Mouse (Mus musculus): ENCODE measurements at regions not wholly inside any gene's neighbourhood (a gene's known extent, or its start where the extent isn't known, plus 50 kb on each side); places are given as distances from the start of the nearest gene placed in this dataset.

DNA sequence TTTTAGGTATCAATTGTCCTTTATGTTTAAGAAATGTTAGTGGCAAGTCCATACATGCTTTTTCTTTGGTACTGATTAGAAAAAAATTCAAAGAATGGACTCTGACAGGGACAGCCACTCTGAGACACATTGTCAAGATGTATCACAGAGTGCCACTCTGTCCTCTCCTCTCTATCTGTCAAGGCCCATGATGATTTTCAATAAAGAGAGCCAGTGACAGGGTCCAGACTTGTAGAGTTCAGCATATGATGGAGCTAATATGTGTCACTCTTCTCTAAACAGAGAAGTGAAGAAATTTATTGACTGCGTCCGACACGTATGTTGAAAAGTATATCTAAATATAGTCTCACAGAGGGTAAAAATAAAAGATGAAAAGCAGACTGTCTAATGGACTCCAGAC lies 672.2 kb upstream of the 4930452B06Rik start:
- no peak for DNase-seq

DNA sequence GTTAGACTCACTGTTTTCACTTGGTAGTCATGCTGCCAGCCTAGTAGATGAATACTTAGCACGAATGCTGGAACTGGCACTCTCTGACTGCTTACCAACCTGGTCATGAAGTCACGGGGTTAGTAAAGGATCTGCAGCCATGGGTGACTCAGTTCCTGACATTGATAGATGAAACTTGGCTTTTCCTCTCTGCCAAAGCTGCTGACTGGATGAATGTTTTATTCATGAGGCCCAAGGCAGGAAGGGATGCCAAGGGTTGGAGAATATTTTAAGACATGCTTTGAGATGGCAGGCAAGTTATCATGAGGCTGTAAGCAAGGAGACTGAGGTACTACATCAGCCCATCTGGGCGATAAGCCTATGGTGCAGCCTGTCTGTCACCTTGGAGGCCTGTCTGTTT lies 671.1 kb upstream of the 4930452B06Rik start:
- DNase-seq, result peak; percentile 8

DNA sequence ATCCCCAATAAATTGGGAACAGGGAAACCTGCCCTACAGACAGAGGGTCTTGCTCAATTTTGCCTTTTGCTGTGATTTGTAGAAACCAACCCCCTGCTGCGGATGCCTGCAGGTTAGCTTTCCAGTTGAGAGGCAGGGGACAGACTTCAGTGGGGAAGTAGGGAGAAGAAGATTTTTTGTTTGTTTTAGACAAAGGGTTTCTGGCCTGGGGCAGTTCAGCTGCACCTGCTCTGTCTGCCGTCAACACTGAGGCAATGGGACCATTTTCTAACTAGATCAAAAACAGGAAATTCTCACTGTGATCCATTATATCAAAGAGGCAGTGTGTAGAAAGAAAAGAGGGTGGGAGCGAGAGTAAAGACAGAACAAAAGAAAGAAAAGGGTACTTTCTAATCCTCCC lies 665.6 kb upstream of the 4930452B06Rik start:
- DNase-seq, result no peak

DNA sequence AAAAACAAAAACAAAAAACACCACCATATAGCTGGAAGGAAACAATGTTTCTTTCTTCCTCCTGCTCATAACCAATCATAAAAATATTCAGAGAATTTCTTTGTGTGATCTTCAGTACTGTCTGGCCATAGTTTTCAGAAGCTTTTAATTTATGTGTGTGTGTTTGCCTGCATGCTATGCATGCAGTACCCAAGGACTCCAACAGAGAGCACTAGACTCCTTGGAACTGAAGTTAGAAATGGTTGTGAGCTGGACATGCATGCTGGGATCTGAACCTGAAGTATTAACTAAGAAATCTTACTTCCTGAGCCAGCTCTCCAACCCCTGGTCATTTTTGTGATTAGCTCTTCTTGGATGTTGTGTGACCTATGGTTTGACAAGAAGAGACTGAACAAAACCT lies 664.7 kb upstream of the 4930452B06Rik start:
- no peak for DNase-seq

DNA sequence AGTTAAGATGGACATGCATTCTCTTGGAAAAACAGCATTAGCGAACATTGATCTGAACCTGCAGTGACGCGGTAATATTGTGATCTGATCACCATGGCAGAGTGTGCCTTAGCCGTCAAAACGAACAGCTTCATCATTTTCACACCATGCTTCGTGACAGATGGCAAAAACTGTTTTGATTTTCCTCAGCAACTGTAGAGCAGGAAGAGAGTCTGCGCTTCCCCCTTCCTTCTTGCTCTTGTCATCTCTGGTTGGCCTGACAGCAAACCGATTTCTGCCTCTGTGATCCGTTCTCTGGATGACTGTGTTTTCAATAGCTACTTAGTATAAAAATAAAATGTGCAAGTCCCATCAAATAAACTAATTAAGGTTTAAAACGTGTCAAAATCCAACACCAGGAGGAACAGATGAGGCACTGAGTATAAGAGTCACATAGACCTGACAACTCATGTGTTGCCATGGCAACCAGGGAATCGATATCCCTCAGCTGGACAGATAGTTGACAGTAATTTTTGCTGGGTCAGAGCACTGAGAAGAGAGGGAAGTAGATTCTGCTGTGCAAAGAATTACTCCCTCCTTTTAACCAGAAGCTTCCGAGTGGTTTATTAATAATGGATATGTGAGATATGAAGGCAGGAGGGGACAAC lies 663.9 kb upstream of the 4930452B06Rik start:
- DNase-seq, result no peak

DNA sequence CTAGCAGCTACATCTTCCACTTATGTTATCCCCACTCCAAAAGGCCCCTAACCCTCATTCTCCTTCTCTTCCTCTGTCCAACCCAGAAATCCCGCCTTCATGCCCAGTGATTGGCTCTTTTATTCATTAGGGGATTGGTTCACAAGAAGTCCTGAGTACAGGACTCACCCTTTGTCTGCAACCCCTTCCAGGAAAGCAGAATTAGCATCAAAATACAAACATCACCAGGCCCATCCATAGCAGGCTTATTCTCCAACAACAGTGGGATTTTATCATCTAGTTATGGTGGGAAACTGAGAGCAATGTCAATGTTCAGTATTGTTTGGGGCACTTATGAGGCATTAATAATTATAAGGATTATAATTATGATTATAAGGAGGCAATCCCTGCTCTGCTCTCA lies 661.3 kb upstream of the 4930452B06Rik start:
- no peak for DNase-seq

DNA sequence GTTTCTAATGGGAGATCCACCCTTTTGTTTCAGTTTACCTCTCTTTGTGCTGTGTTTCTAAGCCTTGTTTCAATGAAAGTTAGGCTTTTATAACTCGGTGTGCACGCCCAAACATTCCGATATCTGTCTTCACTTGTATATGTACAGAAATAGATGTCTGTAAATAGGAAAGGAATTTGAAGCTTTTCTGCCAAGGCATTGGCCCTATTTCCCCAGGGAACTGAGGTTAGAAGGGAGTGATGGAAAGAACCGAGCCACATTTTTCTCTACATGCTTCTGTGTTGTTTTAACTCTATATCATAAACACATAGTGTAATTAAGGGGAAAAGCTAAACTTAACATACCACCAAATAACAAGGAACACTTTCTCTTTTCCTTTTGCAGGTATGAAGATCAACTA lies 653.8 kb upstream of the 4930452B06Rik start:
- no peak for DNase-seq

DNA sequence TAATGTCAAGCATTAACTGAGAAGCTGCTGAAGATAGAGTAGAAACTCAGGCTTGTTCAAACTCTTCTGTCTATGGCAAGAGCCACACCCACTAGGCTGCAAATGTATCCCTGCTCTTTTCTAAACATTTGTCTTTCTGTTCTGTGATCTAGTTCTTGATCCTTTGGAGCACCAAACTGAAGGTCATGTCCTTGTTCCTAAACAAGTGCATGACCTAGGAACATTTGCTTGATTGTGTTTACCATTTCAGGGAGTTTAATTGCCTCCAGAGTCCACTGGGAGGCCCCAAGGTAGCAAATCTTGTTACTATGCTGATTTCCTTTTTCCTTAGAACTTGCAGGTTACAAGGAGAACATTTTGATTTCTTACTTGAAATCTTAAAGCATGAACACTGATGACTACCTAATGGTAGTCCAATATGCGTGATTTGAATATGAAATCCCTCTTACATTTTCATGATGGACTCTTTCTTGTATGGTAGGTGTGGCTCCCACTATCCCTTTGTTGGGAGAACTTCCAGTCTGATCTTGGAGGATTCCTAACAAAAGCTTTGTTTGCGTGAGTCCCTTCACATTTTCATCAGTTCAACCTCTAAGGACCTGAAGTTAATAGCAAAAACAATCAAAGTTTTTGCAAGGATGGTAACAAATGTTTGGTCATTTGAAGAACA lies 652.9 kb upstream of the 4930452B06Rik start:
- DNase-seq, result no peak

DNA sequence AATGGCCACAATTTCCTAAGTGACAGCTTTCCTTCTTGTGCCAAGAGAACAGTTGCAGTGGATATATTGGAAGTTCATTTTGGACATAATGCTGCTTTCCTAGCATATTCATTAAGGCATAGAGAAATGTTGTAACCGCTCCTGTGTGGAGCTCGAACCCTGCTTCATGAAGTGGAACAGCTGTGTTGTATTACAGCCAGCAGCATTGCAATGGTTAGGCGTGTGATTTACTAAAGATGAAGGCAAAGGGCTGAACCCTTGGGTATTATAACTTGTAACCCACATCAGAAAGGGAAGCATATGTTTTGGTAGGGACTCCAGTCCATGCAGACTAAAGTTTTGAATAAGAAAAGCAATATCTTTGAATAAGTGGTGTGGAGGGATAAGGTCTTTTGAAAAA lies 649.2 kb upstream of the 4930452B06Rik start:
- no peak for DNase-seq

DNA sequence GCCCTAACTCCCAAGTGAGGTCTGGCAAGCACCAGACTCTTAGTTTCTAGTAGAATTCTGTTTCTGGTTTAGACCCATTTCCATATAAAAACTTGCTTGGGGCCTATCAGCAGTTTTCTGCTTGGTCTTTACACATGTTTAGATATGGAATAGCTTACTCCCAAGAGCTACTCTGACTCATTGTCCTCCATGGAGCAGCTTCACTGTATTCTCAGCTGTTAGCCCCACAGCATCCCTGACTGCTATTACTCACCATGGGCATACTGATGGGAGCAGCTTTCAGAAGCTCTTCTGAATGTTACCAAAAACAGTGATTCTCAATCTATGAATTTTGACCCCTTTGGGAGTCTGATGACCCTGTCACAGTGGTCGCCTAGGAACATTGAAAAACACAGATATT lies 630.1 kb upstream of the 4930452B06Rik start:
- DNase-seq, result no peak

DNA sequence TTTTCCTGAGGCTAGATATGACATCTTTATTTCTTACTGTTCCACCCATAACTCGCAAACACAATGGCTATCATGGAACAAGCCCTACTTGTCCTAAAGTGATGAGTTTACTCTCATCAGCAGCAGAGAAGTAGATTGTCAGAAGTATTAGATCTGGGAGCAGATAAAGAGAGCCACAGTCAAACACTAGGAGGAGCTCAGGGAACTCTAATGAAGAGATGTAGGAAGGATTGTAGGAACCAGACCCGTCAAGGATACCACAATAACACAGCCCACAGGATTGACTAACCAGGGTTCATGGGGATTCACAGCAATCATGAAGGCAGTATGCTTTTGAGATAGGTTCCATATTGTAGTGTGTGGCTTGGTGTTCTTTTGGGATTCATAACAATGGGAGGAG lies 628.5 kb upstream of the 4930452B06Rik start:
- no peak for DNase-seq

DNA sequence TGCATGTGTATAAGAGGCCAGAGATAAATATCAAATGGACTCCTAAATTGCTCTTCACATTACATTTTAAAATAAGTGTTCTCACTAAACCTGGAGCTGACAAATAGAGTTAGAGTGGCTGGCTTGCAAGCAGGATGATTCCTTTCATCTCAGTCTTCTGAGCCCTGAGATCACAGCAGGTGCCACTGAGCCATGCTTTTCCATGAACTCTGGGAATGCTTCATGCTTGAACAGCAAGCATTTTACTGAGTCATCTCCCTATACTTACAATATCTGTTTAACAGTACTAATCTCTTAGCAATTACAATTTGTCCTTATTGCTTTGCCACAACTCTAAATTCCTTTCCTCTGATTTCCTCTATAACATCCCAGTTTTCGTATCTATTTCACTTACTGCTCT lies 622.1 kb upstream of the 4930452B06Rik start:
- no peak for DNase-seq

DNA sequence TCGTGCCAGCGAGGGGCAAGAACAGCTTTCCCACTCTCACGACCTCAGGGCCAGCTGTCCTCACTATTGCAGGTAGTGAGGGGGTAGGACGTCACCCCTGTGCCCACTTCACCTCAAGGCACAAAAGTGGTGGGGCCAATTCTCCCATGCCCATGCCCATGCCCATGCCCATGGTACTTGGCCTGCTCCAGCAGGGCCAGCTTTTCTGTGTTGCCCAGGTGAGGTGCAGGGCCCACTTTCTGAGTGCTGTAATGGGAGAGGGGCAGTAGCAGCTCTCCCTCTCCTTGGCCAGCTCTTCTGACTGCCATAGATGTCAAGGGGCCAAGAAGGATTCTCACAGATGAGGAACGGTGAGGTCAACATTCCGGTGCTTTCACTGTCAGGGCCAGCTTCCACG lies 619.6 kb upstream of the 4930452B06Rik start:
- no peak for DNase-seq

DNA sequence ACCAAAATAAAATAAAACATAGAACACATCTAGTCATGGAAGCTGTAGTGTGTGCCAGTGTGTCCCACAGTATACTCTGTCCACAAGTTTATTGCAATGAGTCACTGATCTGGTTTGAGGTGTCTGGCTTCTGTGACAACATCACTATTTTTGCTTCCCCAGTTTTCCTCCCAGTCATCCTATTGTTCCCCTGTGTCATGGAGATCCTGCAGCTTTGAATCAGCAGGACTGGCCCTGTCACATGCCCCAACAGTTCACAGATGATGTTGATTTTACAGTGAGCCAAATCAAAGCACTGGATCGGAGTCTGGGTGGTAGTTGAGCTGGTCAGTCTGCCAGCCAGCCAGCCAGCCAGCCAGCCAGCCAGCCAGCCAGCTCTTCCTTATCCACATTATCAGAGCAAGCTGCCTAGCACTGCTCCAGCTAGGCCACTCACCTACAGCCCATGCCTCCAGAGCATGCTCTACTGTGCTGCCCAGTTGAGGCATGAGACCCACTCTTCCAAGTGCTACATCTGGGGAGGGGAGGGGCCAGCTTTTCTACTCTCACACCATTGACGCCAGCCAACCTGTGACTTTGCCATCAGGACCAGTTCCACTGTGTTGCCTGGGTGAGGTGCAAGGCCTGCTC lies 619.1 kb upstream of the 4930452B06Rik start:
- DNase-seq, result no peak

DNA sequence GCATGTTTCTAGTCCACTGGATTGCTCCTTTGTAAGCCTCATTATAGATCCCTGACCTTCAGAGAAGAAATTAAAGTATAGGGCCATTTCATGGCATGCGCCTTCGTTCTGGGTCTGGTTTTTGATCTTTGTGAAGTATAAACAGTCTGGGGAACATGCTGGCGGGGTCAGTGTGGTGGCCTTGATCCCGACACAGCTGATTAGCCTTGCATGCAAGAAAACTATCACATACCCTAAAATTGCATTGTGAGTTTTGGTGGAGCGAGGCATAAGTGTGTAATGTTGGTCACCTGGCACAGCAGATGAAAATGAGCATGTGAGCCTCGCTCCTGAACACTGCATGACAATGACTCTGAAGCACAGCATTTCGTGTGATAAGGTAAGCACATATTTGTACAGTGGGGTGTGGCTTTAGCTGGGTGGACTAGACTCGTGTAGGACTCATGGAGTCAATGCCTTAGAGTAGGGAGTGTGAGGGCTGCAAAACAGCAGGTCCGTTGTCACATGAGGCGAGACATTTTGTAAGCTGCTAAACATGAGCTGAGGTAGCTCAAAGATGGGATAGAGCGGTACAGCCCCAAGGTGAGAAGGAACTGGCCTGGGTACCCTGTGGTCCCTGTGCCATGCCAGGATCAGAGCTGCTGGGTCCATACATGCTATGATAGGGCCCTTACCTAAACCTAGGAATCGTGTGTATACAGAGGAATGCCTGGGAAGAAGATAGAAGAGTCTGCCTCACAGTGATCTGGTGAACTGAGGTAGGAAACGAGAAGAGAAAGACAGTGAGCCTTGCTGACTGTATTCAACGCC lies 601.4 kb upstream of the 4930452B06Rik start:
- DNase-seq, result no peak

DNA sequence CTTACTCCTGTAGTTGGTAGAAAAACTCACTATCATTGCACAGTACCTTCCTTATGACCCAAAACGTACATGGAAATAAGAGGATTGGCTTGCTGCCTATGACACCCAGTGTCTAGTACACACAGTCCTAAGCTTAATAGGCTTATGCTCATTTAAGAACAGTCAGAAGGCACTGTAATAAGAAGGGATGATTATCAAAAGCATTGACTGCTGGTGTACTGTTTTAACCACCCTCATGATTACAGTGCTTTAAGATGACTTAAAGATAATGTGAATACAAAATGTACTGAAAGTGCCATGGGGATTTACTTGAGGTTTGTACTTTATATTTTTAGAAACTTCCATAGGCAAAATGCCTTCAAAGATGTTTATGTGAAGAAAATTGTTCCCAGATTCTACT lies 586.0 kb upstream of the 4930452B06Rik start:
- no peak for DNase-seq

DNA sequence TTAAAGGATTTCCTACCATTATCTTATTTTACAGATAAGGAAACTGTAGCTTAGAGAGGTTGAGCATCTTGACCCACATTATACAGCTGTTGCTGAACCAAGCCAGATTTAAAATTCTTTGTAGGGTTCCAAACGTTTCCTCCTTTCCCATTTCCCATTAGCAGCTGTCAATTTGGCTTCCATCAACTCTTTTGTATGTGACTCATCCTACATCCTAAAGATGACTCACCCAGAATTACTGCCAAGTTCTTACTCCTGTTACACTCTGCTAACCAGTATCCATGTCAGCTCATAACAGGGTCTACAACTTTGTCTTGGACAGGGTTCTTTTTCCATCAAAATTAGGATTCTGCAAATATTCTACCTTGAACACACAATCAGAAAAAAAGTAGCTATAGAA lies 579.2 kb upstream of the 4930452B06Rik start:
- no peak for DNase-seq

DNA sequence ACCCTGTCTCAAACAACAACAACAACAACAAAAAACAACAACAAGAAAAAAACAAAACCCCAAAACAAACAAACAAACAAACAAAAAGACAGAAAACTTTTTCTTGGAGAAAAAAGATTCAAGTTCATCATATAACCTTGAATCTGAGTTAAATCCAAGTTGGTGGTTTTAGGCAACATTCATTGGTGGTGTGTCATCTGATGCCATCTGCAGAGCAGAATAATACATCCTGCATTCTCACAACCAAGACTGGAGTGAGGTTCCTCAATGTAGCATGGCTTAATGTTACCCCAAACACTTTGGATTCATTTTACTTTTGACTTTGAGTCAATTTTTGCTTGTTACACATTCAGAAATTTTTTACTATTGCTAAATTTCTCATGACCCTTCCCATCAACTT lies 577.3 kb upstream of the 4930452B06Rik start:
- no peak for DNase-seq

DNA sequence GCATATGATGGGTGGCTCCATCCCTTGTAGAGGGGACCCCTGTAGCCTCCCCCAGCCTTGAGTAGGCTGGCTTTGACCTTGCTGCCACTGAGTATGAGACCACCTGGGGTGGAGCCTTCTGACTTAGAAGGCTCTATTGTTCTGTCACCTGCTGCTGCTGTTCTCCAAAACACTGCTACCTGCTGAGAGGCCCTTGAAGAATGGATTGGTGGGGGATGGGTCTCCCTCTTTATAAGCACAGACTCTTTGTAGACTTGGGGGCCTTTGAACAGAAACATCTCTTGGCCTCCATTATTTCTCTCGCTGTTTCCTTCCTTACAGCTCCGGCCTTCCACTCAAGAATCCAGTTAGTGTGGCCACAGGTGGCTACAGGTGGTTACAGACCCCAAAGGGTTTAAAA lies 576.1 kb upstream of the 4930452B06Rik start:
- DNase-seq, result no peak

DNA sequence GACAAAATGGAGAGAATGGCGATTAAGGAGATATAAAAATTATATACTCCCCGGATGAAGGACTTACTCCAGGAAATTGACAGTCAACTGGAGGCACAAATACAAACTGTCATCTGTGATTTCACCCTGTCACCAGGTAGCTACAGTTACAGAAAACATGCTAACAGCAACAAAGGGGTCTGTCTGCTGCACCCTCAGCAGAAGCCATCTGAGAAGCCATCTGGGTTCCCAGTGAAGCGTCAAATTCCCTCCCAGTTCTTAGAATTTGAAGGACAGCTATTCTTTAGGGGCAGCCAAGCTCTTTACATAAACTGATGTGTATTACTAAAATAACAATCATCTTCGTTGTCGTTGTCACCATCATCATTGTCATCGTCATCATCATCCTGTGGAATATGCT lies 561.6 kb upstream of the 4930452B06Rik start:
- DNase-seq, result no peak

DNA sequence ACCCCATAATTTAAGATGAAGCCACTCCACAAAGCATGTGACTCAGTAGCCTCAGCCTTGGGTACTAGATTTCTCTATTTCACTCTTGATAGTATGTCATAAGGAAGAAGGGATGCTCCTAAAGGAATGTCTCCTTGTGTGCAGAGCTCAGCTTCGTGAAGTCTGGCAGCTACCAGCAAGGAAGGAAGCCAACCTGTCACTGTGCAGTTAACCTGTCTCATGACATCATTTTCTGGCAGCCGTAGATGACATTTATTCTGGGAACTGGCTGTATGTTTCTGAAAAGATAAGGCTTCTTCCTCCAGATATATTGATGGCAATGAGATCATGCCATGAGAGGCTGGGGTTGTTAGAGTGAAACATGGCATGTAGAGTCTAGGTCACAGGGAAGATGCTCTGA lies 534.2 kb upstream of the 4930452B06Rik start:
- DNase-seq, result no peak

DNA sequence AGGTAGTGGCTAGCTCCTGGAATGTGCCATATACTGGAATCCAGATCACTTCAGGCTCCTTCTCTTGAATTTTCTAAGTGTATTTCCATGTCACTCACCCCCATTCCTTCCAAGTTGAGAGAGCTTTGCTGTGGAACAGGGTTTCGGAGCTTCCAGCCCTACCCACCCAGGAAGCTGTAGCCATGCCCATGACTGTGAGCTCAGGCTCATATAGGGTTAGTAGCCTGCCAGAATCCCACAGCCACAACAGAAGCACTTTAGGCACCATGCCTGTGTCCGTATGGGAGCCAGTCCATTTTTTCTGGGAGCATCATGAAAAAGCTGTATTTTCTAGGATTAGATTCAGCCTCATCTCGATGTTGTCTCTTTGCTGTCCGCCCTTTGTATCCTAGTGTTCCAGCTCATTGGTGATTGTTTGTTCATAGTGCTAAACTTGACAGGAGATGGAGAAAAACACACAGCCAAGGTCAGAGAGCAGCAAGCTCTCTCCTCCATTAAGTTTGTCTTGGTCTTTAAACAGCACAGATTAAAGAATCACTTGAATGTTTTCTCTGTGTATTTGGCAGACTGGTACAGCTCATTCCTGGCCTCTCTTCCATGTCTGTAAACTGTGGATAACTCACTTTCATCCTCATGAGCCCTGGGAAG lies 526.2 kb upstream of the 4930452B06Rik start:
- DNase-seq, result no peak

DNA sequence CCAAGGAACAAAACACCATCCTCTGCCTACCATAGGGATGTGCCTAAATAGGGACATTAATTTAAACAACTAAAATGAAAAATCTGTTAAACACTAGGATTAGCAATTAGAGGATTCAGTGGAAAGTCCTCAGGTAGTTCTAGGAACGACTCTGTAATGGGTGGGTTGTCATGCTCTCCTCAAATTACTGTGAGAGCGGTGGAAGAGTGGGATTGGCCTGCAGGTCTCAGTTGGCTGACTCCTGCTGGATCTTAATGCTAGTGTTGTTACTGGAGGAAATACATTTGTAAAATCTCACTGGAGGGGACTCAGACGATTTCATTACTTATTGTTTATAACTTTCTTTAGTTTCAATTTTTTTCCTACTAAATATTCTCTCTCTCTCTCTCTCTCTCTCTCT lies 525.6 kb upstream of the 4930452B06Rik start:
- no peak for DNase-seq

Measured in kidney, adult 18-20 months (tissue).